Mouse (Mus musculus): ENCODE measurements around the gene Kif13a. TPM values are rescaled to one million over a fixed set of nuclear protein-coding genes. Genes with fewer than 3 reads are reported as not detected.

Kif13a gene
- polyA plus RNA-seq, 1 experiment from 2014 or later: 11.7 TPM

- Histone ChIP-seq H3K4me2 (ENCODE audit: low read depth, low read length) (no peak overlapping the region), H3K27me3 (ENCODE audit: control insufficient read depth, insufficient read depth, low read depth, low read length) (no peaks in the 10 kb centered on the region), H3K9ac (ENCODE audit: low read length) (no peak overlapping the region), H3K4me3 (ENCODE audit: low read length) (no peak overlapping the region), H3K9me3 (ENCODE audit: control insufficient read depth, low read length) (no peaks in the 10 kb centered on the region), H3K36me3 (ENCODE audit: control insufficient read depth, insufficient read depth, low read length) (peaks cover 28% of the 10 kb centered on the region), H3K4me1 (replicated peaks; ENCODE audit: control insufficient read depth, insufficient read depth, low read length) (no peaks in the 10 kb centered on the region), H3K27ac (ENCODE audit: low read length) (no peak overlapping the region)
- 30% methylated on average over 4 of the region's 4 CpGs for WGBS
- ATAC-seq (ENCODE audit: low read depth): no peak; the same call in 1 of the 2 replicates
Observed at GRCm38 (mm10) chr13:46798156-46798555, 131.5 kb downstream of the Kif13a start.

DNA sequence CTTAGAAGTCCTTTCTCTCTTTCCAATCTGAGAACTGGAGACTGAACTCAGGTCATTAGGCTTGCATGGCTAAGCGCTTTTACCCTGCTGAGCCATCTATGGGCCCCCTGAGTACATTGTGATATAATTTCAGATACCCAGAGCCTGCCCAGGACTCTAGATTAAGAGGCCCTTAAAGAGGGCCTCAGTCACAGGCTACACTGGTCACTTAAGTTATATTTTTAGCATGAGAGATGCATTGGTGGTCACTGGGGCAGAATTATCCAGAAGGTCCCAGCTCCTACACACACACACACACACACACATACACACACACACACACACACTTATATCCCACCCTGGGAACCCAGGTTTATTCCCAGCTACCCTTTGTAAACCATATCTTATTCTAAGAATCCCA is 133.3 kb downstream of the Kif13a start:
- 93% methylated on average over 1 of the region's 1 CpGs for WGBS
- no peak overlapping the region for H3K27ac ChIP-seq (ENCODE audit: low read length)
- H3K9me3 ChIP-seq (ENCODE audit: control insufficient read depth, low read length): no peaks in the 10 kb centered on the region
- no peaks in the 10 kb centered on the region for H3K27me3 ChIP-seq (ENCODE audit: control insufficient read depth, insufficient read depth, low read depth, low read length)
- no peak overlapping the region for H3K9ac ChIP-seq (ENCODE audit: low read length)
- no peaks in the 10 kb centered on the region for H3K4me1 ChIP-seq (replicated peaks; ENCODE audit: control insufficient read depth, insufficient read depth, low read length)
- no peak for ATAC-seq (ENCODE audit: low read depth)
- no peak overlapping the region for H3K4me3 ChIP-seq (ENCODE audit: low read length)
- H3K36me3 ChIP-seq (ENCODE audit: control insufficient read depth, insufficient read depth, low read length): peaks cover 37% of the 10 kb centered on the region
- H3K4me2 ChIP-seq (ENCODE audit: low read depth, low read length): no peak overlapping the region

DNA sequence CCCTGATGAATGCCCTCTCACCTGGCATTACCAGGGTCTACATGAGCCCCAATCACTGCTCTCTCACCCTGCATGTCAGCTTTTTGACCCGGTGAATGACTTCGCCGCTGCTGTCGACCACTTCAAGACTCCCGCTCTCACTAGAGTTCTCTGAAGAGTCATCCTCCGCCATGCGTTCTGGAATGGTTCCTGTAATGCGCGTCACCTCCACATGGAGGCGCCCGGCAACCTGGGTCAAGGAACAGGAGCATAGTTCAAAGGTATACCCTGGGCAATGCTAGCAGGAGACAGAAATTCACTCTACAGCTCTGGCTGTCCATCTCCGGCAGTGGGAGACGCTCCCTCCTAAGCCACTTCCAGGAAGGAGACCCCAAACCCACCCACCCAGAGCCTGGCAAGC is 135.8 kb downstream of the Kif13a start:
- Histone ChIP-seq H3K4me1 (replicated peaks; ENCODE audit: control insufficient read depth, insufficient read depth, low read length) (no peaks in the 10 kb centered on the region), H3K36me3 (ENCODE audit: control insufficient read depth, insufficient read depth, low read length) (peaks cover 44% of the 10 kb centered on the region), H3K27me3 (ENCODE audit: control insufficient read depth, insufficient read depth, low read depth, low read length) (no peaks in the 10 kb centered on the region), H3K9me3 (ENCODE audit: control insufficient read depth, low read length) (no peaks in the 10 kb centered on the region), H3K4me3 (ENCODE audit: low read length) (no peak overlapping the region), H3K27ac (ENCODE audit: low read length) (no peak overlapping the region), H3K4me2 (ENCODE audit: low read depth, low read length) (no peak overlapping the region), H3K9ac (ENCODE audit: low read length) (no peak overlapping the region)
- 73% methylated on average over 13 of the region's 13 CpGs for WGBS
- ATAC-seq (ENCODE audit: low read depth): no peak

DNA sequence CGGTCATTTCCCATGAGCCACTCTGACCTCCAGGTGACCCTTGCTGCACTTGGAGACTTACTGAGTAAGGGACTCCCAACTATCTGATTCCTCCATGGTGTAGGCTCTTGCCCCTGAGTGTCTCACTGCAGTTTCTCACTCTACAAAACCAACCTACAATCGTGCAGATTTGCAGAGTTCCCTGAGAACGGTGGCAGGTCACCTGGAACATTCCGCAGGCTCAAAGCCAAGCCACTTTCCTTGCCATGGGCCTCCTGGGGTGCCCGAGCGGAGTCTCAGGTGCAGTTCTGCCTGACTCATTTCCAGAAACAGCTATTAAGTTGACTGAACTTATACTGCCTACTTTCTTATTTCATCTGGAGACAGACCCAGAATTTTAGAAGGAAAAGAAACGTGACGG is 141.2 kb downstream of the Kif13a start:
- Histone ChIP-seq H3K9me3 (ENCODE audit: control insufficient read depth, low read length) (no peaks in the 10 kb centered on the region), H3K27ac (ENCODE audit: low read length) (no peak overlapping the region), H3K4me3 (ENCODE audit: low read length) (no peak overlapping the region), H3K36me3 (ENCODE audit: control insufficient read depth, insufficient read depth, low read length) (peaks cover 35% of the 10 kb centered on the region), H3K27me3 (ENCODE audit: control insufficient read depth, insufficient read depth, low read depth, low read length) (no peaks in the 10 kb centered on the region), H3K4me2 (ENCODE audit: low read depth, low read length) (no peak overlapping the region), H3K9ac (ENCODE audit: low read length) (no peak overlapping the region), H3K4me1 (replicated peaks; ENCODE audit: control insufficient read depth, insufficient read depth, low read length) (no peaks in the 10 kb centered on the region)
- WGBS: 74% methylated on average over 8 of the region's 8 CpGs
- ATAC-seq (ENCODE audit: low read depth): no peak

- no peak for ATAC-seq (ENCODE audit: low read depth)
- Histone ChIP-seq H3K4me3 (ENCODE audit: low read length) (no peak overlapping the region), H3K36me3 (ENCODE audit: control insufficient read depth, insufficient read depth, low read length) (peaks cover 21% of the 10 kb centered on the region), H3K27me3 (ENCODE audit: control insufficient read depth, insufficient read depth, low read depth, low read length) (no peaks in the 10 kb centered on the region), H3K27ac (ENCODE audit: low read length) (no peak overlapping the region), H3K9me3 (ENCODE audit: control insufficient read depth, low read length) (no peaks in the 10 kb centered on the region), H3K4me1 (replicated peaks; ENCODE audit: control insufficient read depth, insufficient read depth, low read length) (no peaks in the 10 kb centered on the region), H3K9ac (ENCODE audit: low read length) (no peak overlapping the region), H3K4me2 (ENCODE audit: low read depth, low read length) (no peak overlapping the region)
- 92% methylated on average over 2 of the region's 2 CpGs for WGBS
Observed at GRCm38 (mm10) chr13:46786836-46787235, 142.8 kb downstream of the Kif13a start.

GRCm38 (mm10) chr13:46786064-46786561 is 143.6 kb downstream of the Kif13a start:
- 89% methylated on average over 10 of the region's 10 CpGs for WGBS
- Histone ChIP-seq H3K27me3 (ENCODE audit: control insufficient read depth, insufficient read depth, low read depth, low read length) (no peaks in the 10 kb centered on the region), H3K9ac (ENCODE audit: low read length) (no peak overlapping the region), H3K4me2 (ENCODE audit: low read depth, low read length) (no peak overlapping the region), H3K36me3 (ENCODE audit: control insufficient read depth, insufficient read depth, low read length) (peaks cover 21% of the 10 kb centered on the region), H3K4me1 (replicated peaks; ENCODE audit: control insufficient read depth, insufficient read depth, low read length) (no peaks in the 10 kb centered on the region), H3K27ac (ENCODE audit: low read length) (no peak overlapping the region), H3K4me3 (ENCODE audit: low read length) (no peak overlapping the region), H3K9me3 (ENCODE audit: control insufficient read depth, low read length) (no peaks in the 10 kb centered on the region)
- ATAC-seq (ENCODE audit: low read depth): no peak

- Histone ChIP-seq H3K9me3 (ENCODE audit: control insufficient read depth, low read length) (no peaks in the 10 kb centered on the region), H3K4me1 (replicated peaks; ENCODE audit: control insufficient read depth, insufficient read depth, low read length) (no peaks in the 10 kb centered on the region), H3K27ac (ENCODE audit: low read length) (no peak overlapping the region), H3K4me3 (ENCODE audit: low read length) (no peak overlapping the region), H3K36me3 (ENCODE audit: control insufficient read depth, insufficient read depth, low read length) (peaks cover 2% of the 10 kb centered on the region), H3K4me2 (ENCODE audit: low read depth, low read length) (no peak overlapping the region), H3K27me3 (ENCODE audit: control insufficient read depth, insufficient read depth, low read depth, low read length) (no peaks in the 10 kb centered on the region), H3K9ac (ENCODE audit: low read length) (no peak overlapping the region)
- WGBS: 71% methylated on average over 11 of the region's 11 CpGs
- ATAC-seq (ENCODE audit: low read depth): no peak
Observed at GRCm38 (mm10) chr13:46780379-46780778, 149.3 kb downstream of the Kif13a start.

- no peaks in the 10 kb centered on the region for H3K27me3 ChIP-seq (ENCODE audit: control insufficient read depth, insufficient read depth, low read depth, low read length)
- no peak overlapping the region for H3K27ac ChIP-seq (ENCODE audit: low read length)
- H3K4me3 ChIP-seq (ENCODE audit: low read length): no peak overlapping the region
- H3K4me2 ChIP-seq (ENCODE audit: low read depth, low read length): no peak overlapping the region
- peaks cover 2% of the 10 kb centered on the region for H3K36me3 ChIP-seq (ENCODE audit: control insufficient read depth, insufficient read depth, low read length)
- H3K9me3 ChIP-seq (ENCODE audit: control insufficient read depth, low read length): no peaks in the 10 kb centered on the region
- no peak for ATAC-seq (ENCODE audit: low read depth)
- H3K4me1 ChIP-seq (replicated peaks; ENCODE audit: control insufficient read depth, insufficient read depth, low read length): no peaks in the 10 kb centered on the region
- H3K9ac ChIP-seq (ENCODE audit: low read length): no peak overlapping the region
- 36% methylated on average over 10 of the region's 10 CpGs for WGBS
Observed at GRCm38 (mm10) chr13:46779831-46780230, 149.8 kb downstream of the Kif13a start.

- Histone ChIP-seq H3K36me3 (ENCODE audit: control insufficient read depth, insufficient read depth, low read length) (peaks cover 8% of the 10 kb centered on the region), H3K27me3 (ENCODE audit: control insufficient read depth, insufficient read depth, low read depth, low read length) (no peaks in the 10 kb centered on the region), H3K4me3 (ENCODE audit: low read length) (no peak overlapping the region), H3K4me1 (replicated peaks; ENCODE audit: control insufficient read depth, insufficient read depth, low read length) (no peaks in the 10 kb centered on the region), H3K9me3 (ENCODE audit: control insufficient read depth, low read length) (no peaks in the 10 kb centered on the region; the same call in 1 of the 2 replicates), H3K4me2 (ENCODE audit: low read depth, low read length) (no peak overlapping the region), H3K27ac (ENCODE audit: low read length) (no peak overlapping the region), H3K9ac (ENCODE audit: low read length) (no peak overlapping the region)
- ATAC-seq (ENCODE audit: low read depth): no peak
- 83% methylated on average over 3 of the region's 3 CpGs for WGBS
Observed at GRCm38 (mm10) chr13:46777461-46777860, 152.2 kb downstream of the Kif13a start.
